ENCODE assay signal across 26 mouse cellular contexts in the genomic region with DNA sequence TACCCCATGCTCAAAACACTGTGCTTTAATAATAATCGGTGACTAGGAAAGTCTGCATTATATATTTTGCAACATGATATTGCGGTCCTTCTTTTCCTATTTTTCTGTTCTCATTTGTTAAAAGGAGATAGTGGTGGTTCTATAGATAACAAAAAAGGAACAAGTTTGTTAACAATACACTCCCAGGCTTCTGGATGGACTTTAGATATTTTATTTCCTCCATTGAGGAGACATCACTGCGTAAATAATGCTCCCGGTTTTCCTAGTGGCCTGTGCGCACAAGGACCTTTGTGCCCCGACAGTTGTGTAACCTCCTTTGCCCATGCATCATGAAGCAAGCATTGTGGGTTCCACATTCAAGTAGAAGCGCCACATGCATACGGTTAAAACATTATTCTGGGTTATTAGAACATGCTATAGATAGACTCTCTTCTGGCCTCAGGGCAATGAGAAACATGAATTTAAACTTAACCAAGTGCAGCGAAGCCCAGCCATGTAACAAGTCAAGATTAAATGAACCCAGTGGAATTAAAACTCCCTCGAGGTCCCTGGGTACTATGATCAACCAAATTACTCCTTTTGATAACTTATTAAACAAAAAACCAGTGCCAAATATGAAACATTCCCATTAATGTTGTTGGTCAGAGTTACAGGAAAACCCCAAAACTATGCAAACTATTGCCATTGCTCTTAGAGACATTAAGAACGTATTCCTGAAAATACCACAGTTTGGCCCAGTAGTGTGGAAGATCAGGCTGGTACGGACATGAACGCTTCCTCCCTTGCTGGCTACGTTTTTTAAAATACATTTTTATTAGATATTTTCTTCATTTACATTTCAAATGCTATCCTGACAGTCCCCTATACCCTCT. TPM values are rescaled to one million over a fixed set of nuclear protein-coding genes. Genes with fewer than 3 reads are reported as not detected.
"Had no signal": no experiment of that assay in that cellular context is flagged by ENCODE, and none has a peak within 500 bp of the region (broad histone marks: within the 10 kb centered on the region; RNA-seq: fewer than 3 reads in every experiment).

No protein-coding gene starts in this region.

- H3K36me3 ChIP-seq: midbrain, embryonic 10.5 days; midbrain, embryonic 12.5 days; midbrain, embryonic 15.5 days; neural tube, embryonic 13.5 days; neural tube, embryonic 15.5 days; stomach, embryonic 15.5 days had no signal

- H3K9ac ChIP-seq: lung, embryonic 14.5 days; midbrain, embryonic 12.5 days; midbrain, embryonic 15.5 days; neural tube, embryonic 13.5 days; neural tube, embryonic 15.5 days; stomach, embryonic 15.5 days had no signal

- DNase-seq: lung, adult 18-20 months; lung, embryonic 14.5 days; lung, postnatal 10 days; lung, postnatal 4 days; retina, postnatal 1 day; right cerebral cortex, adult 18-20 months; right cerebral cortex, postnatal 25 days; right cerebral cortex, postnatal 4 days; spleen, adult 18-20 months; thymus, adult 2 months; thymus, postnatal 14 days; thymus, postnatal 36 days had no signal

- H3K4me2 ChIP-seq: lung, embryonic 14.5 days; midbrain, embryonic 12.5 days; midbrain, embryonic 15.5 days; neural tube, embryonic 13.5 days; neural tube, embryonic 15.5 days; stomach, embryonic 15.5 days had no signal

- H3K9me3 ChIP-seq: midbrain, embryonic 10.5 days; midbrain, embryonic 12.5 days; midbrain, embryonic 15.5 days; neural tube, embryonic 13.5 days; neural tube, embryonic 15.5 days; stomach, embryonic 15.5 days had no signal

- H3K27ac ChIP-seq: midbrain, embryonic 10.5 days; midbrain, embryonic 12.5 days; midbrain, embryonic 15.5 days; neural tube, embryonic 13.5 days; neural tube, embryonic 15.5 days; stomach, embryonic 15.5 days; stomach, postnatal 0 days had no signal

- H3K4me1 ChIP-seq: midbrain, embryonic 10.5 days; midbrain, embryonic 12.5 days; midbrain, embryonic 15.5 days; neural tube, embryonic 13.5 days; neural tube, embryonic 15.5 days; stomach, embryonic 15.5 days had no signal

- ATAC-seq: midbrain, embryonic 15.5 days had no signal

- H3K27me3 ChIP-seq: midbrain, embryonic 12.5 days; midbrain, embryonic 15.5 days; neural tube, embryonic 13.5 days; neural tube, embryonic 15.5 days; stomach, embryonic 15.5 days had no signal

- H3K4me3 ChIP-seq: midbrain, embryonic 10.5 days; midbrain, embryonic 12.5 days; midbrain, embryonic 15.5 days; myocyte; neural tube, embryonic 13.5 days; neural tube, embryonic 15.5 days; stomach, embryonic 15.5 days had no signal

RNA-seq across cellular contexts. Expression of a gene that starts 28.5 kb away (rescaled TPM):
- total RNA-seq: megakaryocyte, adult 5-6 weeks; megakaryocyte-erythroid progenitor cell, adult 5-6 weeks had no signal
- polyA plus RNA-seq: liver, embryonic 16.5 days; lung, embryonic 14.5 days; lung, embryonic 16.5 days; midbrain, embryonic 10.5 days; midbrain, embryonic 12.5 days; midbrain, embryonic 15.5 days; myocyte; neural tube, embryonic 11.5 days; neural tube, embryonic 13.5 days; neural tube, embryonic 15.5 days; small intestine, adult 2 months; stomach, embryonic 15.5 days; stomach, postnatal 0 days; thymus, adult 2 months had no signal
